Mouse (Mus musculus) ovary, adult 2 months (tissue): ENCODE data around the gene Clcn2. TPM values are rescaled to one million over a fixed set of nuclear protein-coding genes. Genes with fewer than 3 reads are reported as not detected.

Experiments used
- polyA plus RNA-seq: library from polyadenylated mRNA; depleted of rRNA; stranded (reverse); fragments of >200 nt; gene quantifications from 2 replicates; pipeline ENCODE4 v1.2.3, GENCODE M21; 2012; rRNA removed

The Clcn2 gene
- polyA plus RNA-seq, result 82.2 and 87.8 TPM in 2 replicates

GRCm38 (mm10) chr16:20717181-20717977 is at the start of gene Clcn2, which contains the start of gene Polr2h:
Gene Clcn2, minus strand, starts transcription at chr16:20717746.
Gene Polr2h, plus strand, starts transcription at chr16:20717665.

GRCm38 (mm10) chr16:20733731-20734730 is 16.5 kb upstream of the Clcn2 start, which contains the start of gene Thpo:
Gene Thpo, minus strand, starts transcription at chr16:20734511.

GRCm38 (mm10) chr16:20732925-20733730 is 15.6 kb upstream of the Clcn2 start, which contains the start of gene Chrd:
Gene Chrd, plus strand, starts transcription at chr16:20733127.

GRCm38 (mm10) chr16:20693111-20693701 is 24.3 kb downstream of the Clcn2 start, which contains the start of gene Fam131a:
Gene Fam131a, plus strand, starts transcription at chr16:20693241.

GRCm38 (mm10) chr16:20668013-20668412 is 49.5 kb downstream of the Clcn2 start, which contains the start of gene Eif4g1:
Gene Eif4g1, plus strand, starts transcription at chr16:20668313.

Other genes with a start within 250 kb of the Clcn2 start
- gene Eif2b5, start 218.9 kb downstream of the Clcn2 start, polyA plus RNA-seq, result 29.4 and 34.5 TPM in 2 replicates
- 53.5 and 60.1 TPM in 2 replicates for gene Dvl3, start 200.8 kb downstream of the Clcn2 start, polyA plus RNA-seq
- 383 and 503 TPM in 2 replicates for gene Ap2m1, start 182.3 kb downstream of the Clcn2 start, polyA plus RNA-seq
- gene Abcf3, start 169.2 kb downstream of the Clcn2 start, polyA plus RNA-seq, result 33.8 and 35.0 TPM in 2 replicates
- 0.41 and 0.59 TPM in 2 replicates for gene Vwa5b2, start 128.3 kb downstream of the Clcn2 start, polyA plus RNA-seq
- 19.3 and 23.5 TPM in 2 replicates for gene Eef1akmt4, start 106.2 kb downstream of the Clcn2 start, polyA plus RNA-seq
- 0.20 TPM in 1 of 2 replicates, not detected in the other for gene Gm49333, start 106.1 kb downstream of the Clcn2 start, polyA plus RNA-seq
- gene Alg3, start 106.0 kb downstream of the Clcn2 start, polyA plus RNA-seq, result 31.9 and 32.5 TPM in 2 replicates
- 15.4 and 17.1 TPM in 2 replicates for gene Camk2n2, start 96.5 kb downstream of the Clcn2 start, polyA plus RNA-seq
- 5.5 and 6.8 TPM in 2 replicates for gene Ece2, start 87.9 kb downstream of the Clcn2 start, polyA plus RNA-seq
- gene Psmd2, start 66.1 kb downstream of the Clcn2 start, polyA plus RNA-seq, result 81.6 and 103 TPM in 2 replicates
- gene Eif4g1, start 49.4 kb downstream of the Clcn2 start, polyA plus RNA-seq, result 470 and 635 TPM in 2 replicates
- gene Fam131a, start 24.5 kb downstream of the Clcn2 start, polyA plus RNA-seq, result 16.8 and 17.7 TPM in 2 replicates
- 17.1 and 20.2 TPM in 2 replicates for gene Polr2h, start 81 bp downstream of the Clcn2 start, polyA plus RNA-seq
- 15.5 and 16.0 TPM in 2 replicates for gene Chrd, start 15.4 kb upstream of the Clcn2 start, polyA plus RNA-seq
- 0.94 and 1.6 TPM in 2 replicates for gene Thpo, start 16.8 kb upstream of the Clcn2 start, polyA plus RNA-seq